Mouse (Mus musculus) kidney, adult 2 months (tissue): ENCODE results near the gene Svs2. TPM values are rescaled to one million over a fixed set of nuclear protein-coding genes. Genes with fewer than 3 reads are reported as not detected.
"Not testable (repeated sequence)": the region's sequence is repeated elsewhere in the genome, so short reads cannot be mapped to it uniquely, and the experiment has no call there.

Experiments
- DNase-seq: peaks from one replicate; pipeline ENCODE4 v3.0.0; 2021
- H3K27ac ChIP-seq: fragments of 200-500 bp; 2 replicates; pipeline ENCODE4 v1.5.1; 2012; ENCODE audit warnings: low read depth, low read length, control low read depth, inconsistent platforms; ENCODE audit not compliant: insufficient read depth
- H3K27me3 ChIP-seq: fragments of 200-500 bp; replicated peaks from 2 replicates; pipeline ENCODE4 v1.6.1; 2012; ENCODE audit warnings: mild to moderate bottlenecking, moderate library complexity, low read length, inconsistent platforms; ENCODE audit not compliant: control insufficient read depth, insufficient read depth
- H3K36me3 ChIP-seq: fragments of 200-500 bp; 2 replicates; pipeline ENCODE4 v1.6.1; 2012; ENCODE audit warnings: mild to moderate bottlenecking, moderate library complexity, low read length, inconsistent platforms; ENCODE audit not compliant: control insufficient read depth, insufficient read depth
- H3K4me1 ChIP-seq: fragments of 200-500 bp; 2 replicates; pipeline ENCODE4 v1.6.1; 2011; ENCODE audit warnings: low read length; ENCODE audit not compliant: control insufficient read depth, insufficient read depth
- H3K4me3 ChIP-seq: fragments of 200-500 bp; 2 replicates; pipeline ENCODE4 v1.5.1; 2011; ENCODE audit warnings: mild to moderate bottlenecking, low read depth, low read length, control low read depth; ENCODE audit not compliant: insufficient read depth
- CTCF ChIP-seq: fragments of 200-500 bp; conservative IDR thresholded peaks from 2 replicates; pipeline ENCODE4 v1.5.1; 2011; ENCODE audit warnings: low read depth, mild to moderate bottlenecking, control low read depth, low read length, moderate library complexity, mixed read lengths; ENCODE audit not compliant: insufficient read depth, insufficient read length
- POLR2A ChIP-seq: fragments of 200-500 bp; IDR thresholded peaks from one replicate; pipeline ENCODE4 v1.6.1; 2011; ENCODE audit warnings: low read depth, low read length, control low read depth
- WGBS: fragments of 180-500 bp; shearing (Covaris S2); methylation state at CpG from one replicate; pipeline ENCODE4 v1.1.7; 2018; 5-methylcytosine and 5-hydroxymethylcytosine counted together
- polyA plus RNA-seq: library from polyadenylated mRNA; depleted of rRNA; stranded (reverse); fragments of >200 nt; gene quantifications from 2 replicates; pipeline ENCODE4 v1.2.3, GENCODE M21; 2012; rRNA removed

Gene Svs2
- not detected in 2 replicates for polyA plus RNA-seq

GRCm38 (mm10) chr2:164238366-164238765, at the start of gene Svs2:
TSS of gene Svs2 (minus strand) at chr2:164238466.
- TF ChIP-seq CTCF = no peak
- TF ChIP-seq POLR2A = no peak
- no peak for DNase-seq
- H3K27ac ChIP-seq = no peak within 1 kb of the TSS
- H3K4me1 ChIP-seq = no peaks in the 10 kb centered on the region
- 85% methylated on average over 3 of the region's 3 CpGs for WGBS
- no peaks in the 10 kb centered on the region for H3K36me3 ChIP-seq
- H3K4me3 ChIP-seq = no peak within 1 kb of the TSS
- H3K27me3 ChIP-seq = no peaks in the 10 kb centered on the region

GRCm38 (mm10) chr2:164278359-164278758, 40.1 kb upstream of the Svs2 start, which contains the start of gene Svs4:
TSS of gene Svs4 (minus strand) at chr2:164278459.
- Histone ChIP-seq H3K4me1 (no peaks in the 10 kb centered on the region), H3K27ac (no peak within 1 kb of the TSS), H3K36me3 (no peaks in the 10 kb centered on the region), H3K4me3 (no peak within 1 kb of the TSS), H3K27me3 (no peaks in the 10 kb centered on the region)
- TF ChIP-seq POLR2A = no peak
- TF ChIP-seq CTCF = no peak
- WGBS = 85% methylated on average over 4 of the region's 4 CpGs
- DNase-seq = no peak

DNA sequence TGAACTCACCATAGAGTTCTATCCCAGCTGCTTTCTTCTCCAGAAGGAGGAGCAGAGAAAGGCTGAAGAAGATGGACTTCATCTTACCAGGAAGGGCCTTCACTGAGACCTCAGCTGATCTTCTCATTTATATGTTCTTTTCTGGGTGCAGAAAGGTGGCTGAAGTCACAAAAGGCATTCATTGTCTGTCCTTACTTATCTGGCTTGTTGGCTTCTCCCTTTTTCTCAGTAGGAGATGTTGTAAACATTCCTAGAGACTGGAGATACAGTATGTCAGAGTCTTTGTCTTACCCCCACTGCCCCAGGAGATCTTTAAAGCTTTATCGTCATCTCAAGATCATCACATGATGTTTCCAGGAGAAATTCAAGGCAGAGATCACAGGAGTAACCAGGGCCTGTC, 18.3 kb upstream of the Svs2 start, which contains the start of gene Svs3b:
Svs3b (minus strand) TSS at position 101 of the 400 bp plus-strand sequence.
- not testable (repeated sequence) for H3K4me3 ChIP-seq, H3K4me1 ChIP-seq, H3K36me3 ChIP-seq, H3K27me3 ChIP-seq, H3K27ac ChIP-seq, DNase-seq
- 74% methylated on average over 1 of the region's 1 CpGs for WGBS

DNA sequence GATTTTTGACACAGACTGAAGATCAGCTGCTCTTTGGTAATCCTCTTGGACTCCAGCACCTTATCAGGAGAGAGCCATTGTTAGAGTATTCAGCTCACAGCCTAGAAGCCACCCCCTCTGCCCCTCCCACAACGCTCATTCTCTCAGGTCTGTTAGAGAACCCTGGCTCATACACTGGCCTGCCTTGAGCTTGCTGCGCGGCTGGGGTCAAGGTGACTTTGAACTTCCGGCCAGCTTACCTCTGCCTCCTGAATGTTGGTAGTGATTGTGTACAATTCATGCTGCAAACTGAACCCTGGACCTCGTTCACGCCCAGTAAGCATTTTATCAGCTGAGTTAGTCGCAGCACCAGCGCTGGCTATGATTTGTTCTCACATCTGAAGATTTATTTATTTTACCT, 5.6 kb downstream of the Svs2 start:
- H3K27me3 ChIP-seq = no peaks in the 10 kb centered on the region
- DNase-seq = no peak
- no peak overlapping the region for H3K27ac ChIP-seq
- no peaks in the 10 kb centered on the region for H3K36me3 ChIP-seq
- WGBS = 79% methylated on average over 8 of the region's 8 CpGs
- no peak overlapping the region for H3K4me3 ChIP-seq
- H3K4me1 ChIP-seq = no peaks in the 10 kb centered on the region
- no peak for TF ChIP-seq CTCF
- no peak for TF ChIP-seq POLR2A

- TF ChIP-seq CTCF = no peak
- no peak for TF ChIP-seq POLR2A
- no peak for DNase-seq
- Histone ChIP-seq H3K4me1 (no peaks in the 10 kb centered on the region), H3K27me3 (no peaks in the 10 kb centered on the region), H3K4me3 (no peak overlapping the region), H3K27ac (no peak overlapping the region), H3K36me3 (no peaks in the 10 kb centered on the region)
- WGBS = 76% methylated on average over 8 of the region's 8 CpGs
Measured at GRCm38 (mm10) chr2:164228361-164229070, 9.8 kb downstream of the Svs2 start.

- Histone ChIP-seq H3K4me1 (peaks cover 6% of the 10 kb centered on the region; the same call in 1 of the 2 replicates), H3K36me3 (no peaks in the 10 kb centered on the region), H3K4me3 (peak within 1 kb of the TSS; percentile 69), H3K27ac (peak within 1 kb of the TSS; percentile 99), H3K27me3 (no peaks in the 10 kb centered on the region)
- DNase-seq = peak; percentile 43
- TF ChIP-seq CTCF (no peak), POLR2A (no peak)
- WGBS = 12% methylated on average over 11 of the region's 11 CpGs
Measured at GRCm38 (mm10) chr2:164221522-164221921, 16.7 kb downstream of the Svs2 start, which contains the start of gene Wfdc15b. TSS of gene Wfdc15b (minus strand) at chr2:164221660.

DNA sequence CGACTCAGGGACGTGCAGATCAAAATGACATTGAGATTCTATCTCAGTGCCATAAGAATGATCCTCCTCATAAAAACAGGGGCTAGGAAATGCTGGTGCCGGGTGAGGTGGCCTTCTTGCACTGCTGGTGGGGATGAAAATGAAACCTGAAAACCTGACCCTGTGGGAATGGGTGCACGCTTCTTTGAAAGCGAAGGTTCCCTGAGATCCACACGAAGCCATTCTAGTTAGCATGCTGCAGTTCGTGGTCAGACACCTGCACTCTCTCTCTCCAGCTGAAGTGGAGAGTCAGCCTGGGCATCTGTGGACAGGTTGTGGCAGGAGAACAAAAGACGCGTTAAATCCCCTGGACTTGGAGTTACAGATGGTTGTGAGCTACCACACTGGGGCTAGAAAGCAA, 19.0 kb downstream of the Svs2 start:
- 76% methylated on average over 9 of the region's 9 CpGs for WGBS
- H3K4me3 ChIP-seq = peak overlapping the region; percentile 34
- no peaks in the 10 kb centered on the region for H3K27me3 ChIP-seq
- H3K36me3 ChIP-seq = no peaks in the 10 kb centered on the region
- DNase-seq = no peak
- H3K27ac ChIP-seq = peak overlapping the region; percentile 72
- TF ChIP-seq POLR2A (no peak), CTCF (no peak)
- H3K4me1 ChIP-seq = peaks cover 6% of the 10 kb centered on the region; the same call in 1 of the 2 replicates
